Mouse (Mus musculus): ENCODE measurements around the gene Taar7b. TPM values are rescaled to one million over a fixed set of nuclear protein-coding genes. Genes with fewer than 3 reads are reported as not detected.

Gene Taar7b
- polyA plus RNA-seq (2015; fragmentation: Nextera tagmentation; extraction: Ambion mirVana) = not detected in 2 replicates

GRCm38 (mm10) chr10:23999639-24000038 lies at the start of gene Taar7b:
TSS of gene Taar7b (plus strand) at chr10:23999939.
- Histone ChIP-seq H3K4me3 (no peak within 1 kb of the TSS), H3K4me1 (no peaks in the 10 kb centered on the region), H3K9ac (no peak within 1 kb of the TSS), H3K4me2 (no peak within 1 kb of the TSS), H3K27ac (replicated peaks) (no peak within 1 kb of the TSS), H3K36me3 (no peaks in the 10 kb centered on the region), H3K27me3 (replicated peaks) (no peaks in the 10 kb centered on the region), H3K9me3 (no peaks in the 10 kb centered on the region)
- 65% methylated on average over 1 of the region's 1 CpGs for WGBS
- no peak for ATAC-seq (ENCODE audit: extremely low read depth, insufficient number of reproducible peaks, low FRiP score, low TSS enrichment)

GRCm38 (mm10) chr10:23951714-23952113 lies 48.0 kb upstream of the Taar7b start:
- no peak for ATAC-seq (ENCODE audit: extremely low read depth, insufficient number of reproducible peaks, low FRiP score, low TSS enrichment)

GRCm38 (mm10) chr10:23959071-23959470 lies 40.7 kb upstream of the Taar7b start:
- Histone ChIP-seq H3K9ac (no peak overlapping the region), H3K4me2 (no peak overlapping the region), H3K36me3 (no peaks in the 10 kb centered on the region), H3K9me3 (no peaks in the 10 kb centered on the region), H3K27ac (replicated peaks) (no peak overlapping the region), H3K4me3 (no peak overlapping the region), H3K4me1 (peaks cover 20% of the 10 kb centered on the region; the same call in 1 of the 2 replicates), H3K27me3 (replicated peaks) (no peaks in the 10 kb centered on the region)
- ATAC-seq (ENCODE audit: extremely low read depth, insufficient number of reproducible peaks, low FRiP score, low TSS enrichment) = no peak
- 53% methylated on average over 3 of the region's 3 CpGs for WGBS

More at GRCm38 (mm10) chr10:23951714-23952113, 48.0 kb upstream of the Taar7b start:
- Histone ChIP-seq H3K27ac (replicated peaks) (no peak overlapping the region), H3K9me3 (no peaks in the 10 kb centered on the region), H3K4me2 (no peak overlapping the region), H3K4me1 (peaks cover 11% of the 10 kb centered on the region), H3K36me3 (no peaks in the 10 kb centered on the region), H3K9ac (no peak overlapping the region), H3K27me3 (replicated peaks) (no peaks in the 10 kb centered on the region), H3K4me3 (no peak overlapping the region)
- 67% methylated on average over 6 of the region's 6 CpGs for WGBS

- Histone ChIP-seq H3K27ac (replicated peaks) (no peak within 1 kb of the TSS), H3K36me3 (no peaks in the 10 kb centered on the region), H3K9ac (no peak within 1 kb of the TSS), H3K4me2 (no peak within 1 kb of the TSS), H3K4me1 (peaks cover 15% of the 10 kb centered on the region; the same call in 1 of the 2 replicates), H3K9me3 (no peaks in the 10 kb centered on the region), H3K27me3 (replicated peaks) (no peaks in the 10 kb centered on the region), H3K4me3 (no peak within 1 kb of the TSS)
- 88% methylated on average over 13 of the region's 13 CpGs for WGBS
- ATAC-seq (ENCODE audit: extremely low read depth, insufficient number of reproducible peaks, low FRiP score, low TSS enrichment) = no peak
Measured at GRCm38 (mm10) chr10:23960444-23960915, 39.3 kb upstream of the Taar7b start, which contains the start of gene Taar4. TSS of gene Taar4 (plus strand) at chr10:23960494.

GRCm38 (mm10) chr10:23963444-23963843 lies 36.3 kb upstream of the Taar7b start:
- no peak for ATAC-seq (ENCODE audit: extremely low read depth, insufficient number of reproducible peaks, low FRiP score, low TSS enrichment)
- no peaks in the 10 kb centered on the region for H3K36me3 ChIP-seq
- H3K4me3 ChIP-seq = no peak overlapping the region
- no peaks in the 10 kb centered on the region for H3K9me3 ChIP-seq
- WGBS = 34% methylated on average over 3 of the region's 3 CpGs
- no peaks in the 10 kb centered on the region for H3K27me3 ChIP-seq (replicated peaks)
- H3K9ac ChIP-seq = no peak overlapping the region
- peak overlapping the region; percentile 59; the same call in 1 of the 2 replicates for H3K27ac ChIP-seq (replicated peaks)
- no peak overlapping the region for H3K4me2 ChIP-seq
- H3K4me1 ChIP-seq = peaks cover 9% of the 10 kb centered on the region; the same call in 1 of the 2 replicates

GRCm38 (mm10) chr10:23964921-23965610 lies 34.7 kb upstream of the Taar7b start:
- Histone ChIP-seq H3K27ac (replicated peaks) (no peak overlapping the region), H3K36me3 (no peaks in the 10 kb centered on the region), H3K4me3 (no peak overlapping the region), H3K9ac (no peak overlapping the region), H3K4me1 (peaks cover 9% of the 10 kb centered on the region; the same call in 1 of the 2 replicates), H3K9me3 (no peaks in the 10 kb centered on the region), H3K4me2 (no peak overlapping the region), H3K27me3 (replicated peaks) (no peaks in the 10 kb centered on the region)
- WGBS = 76% methylated on average over 6 of the region's 6 CpGs
- ATAC-seq (ENCODE audit: extremely low read depth, insufficient number of reproducible peaks, low FRiP score, low TSS enrichment) = no peak

GRCm38 (mm10) chr10:23970656-23971165 lies 29.0 kb upstream of the Taar7b start, which contains the start of gene Taar5:
TSS of gene Taar5 (plus strand) at chr10:23970706.
- Histone ChIP-seq H3K27ac (replicated peaks) (no peak within 1 kb of the TSS), H3K4me2 (no peak within 1 kb of the TSS), H3K4me1 (peaks cover 3% of the 10 kb centered on the region; the same call in 1 of the 2 replicates), H3K9me3 (no peaks in the 10 kb centered on the region), H3K4me3 (no peak within 1 kb of the TSS), H3K36me3 (no peaks in the 10 kb centered on the region), H3K9ac (no peak within 1 kb of the TSS), H3K27me3 (replicated peaks) (no peaks in the 10 kb centered on the region)
- ATAC-seq (ENCODE audit: extremely low read depth, insufficient number of reproducible peaks, low FRiP score, low TSS enrichment) = no peak
- 79% methylated on average over 11 of the region's 11 CpGs for WGBS

GRCm38 (mm10) chr10:23971256-23971655 lies 28.5 kb upstream of the Taar7b start:
- no peak for ATAC-seq (ENCODE audit: extremely low read depth, insufficient number of reproducible peaks, low FRiP score, low TSS enrichment)
- 72% methylated on average over 5 of the region's 5 CpGs for WGBS
- H3K36me3 ChIP-seq = no peaks in the 10 kb centered on the region
- no peak overlapping the region for H3K4me2 ChIP-seq
- H3K27me3 ChIP-seq (replicated peaks) = no peaks in the 10 kb centered on the region
- H3K27ac ChIP-seq (replicated peaks) = no peak overlapping the region
- no peak overlapping the region for H3K4me3 ChIP-seq
- H3K4me1 ChIP-seq = peaks cover 3% of the 10 kb centered on the region; the same call in 1 of the 2 replicates
- no peak overlapping the region for H3K9ac ChIP-seq
- no peaks in the 10 kb centered on the region for H3K9me3 ChIP-seq

- H3K9ac ChIP-seq = no peak overlapping the region
- no peak overlapping the region for H3K4me3 ChIP-seq
- no peaks in the 10 kb centered on the region for H3K27me3 ChIP-seq (replicated peaks)
- H3K36me3 ChIP-seq = no peaks in the 10 kb centered on the region
- peaks cover 3% of the 10 kb centered on the region; the same call in 1 of the 2 replicates for H3K4me1 ChIP-seq
- no peak overlapping the region for H3K4me2 ChIP-seq
- 49% methylated on average over 4 of the region's 4 CpGs for WGBS
- H3K9me3 ChIP-seq = no peaks in the 10 kb centered on the region
- no peak for ATAC-seq (ENCODE audit: extremely low read depth, insufficient number of reproducible peaks, low FRiP score, low TSS enrichment)
- no peak overlapping the region for H3K27ac ChIP-seq (replicated peaks)
Measured at GRCm38 (mm10) chr10:23977958-23978357, 21.8 kb upstream of the Taar7b start.

- Histone ChIP-seq H3K4me1 (peaks cover 3% of the 10 kb centered on the region; the same call in 1 of the 2 replicates), H3K4me3 (no peak overlapping the region), H3K36me3 (no peaks in the 10 kb centered on the region), H3K27ac (replicated peaks) (no peak overlapping the region), H3K9me3 (no peaks in the 10 kb centered on the region), H3K4me2 (no peak overlapping the region), H3K9ac (no peak overlapping the region), H3K27me3 (replicated peaks) (no peaks in the 10 kb centered on the region)
- no peak for ATAC-seq (ENCODE audit: extremely low read depth, insufficient number of reproducible peaks, low FRiP score, low TSS enrichment)
- 33% methylated on average over 16 of the region's 16 CpGs for WGBS
Measured at GRCm38 (mm10) chr10:23978901-23979705, 20.6 kb upstream of the Taar7b start.

- no peak for ATAC-seq (ENCODE audit: extremely low read depth, insufficient number of reproducible peaks, low FRiP score, low TSS enrichment)
- Histone ChIP-seq H3K4me3 (no peak within 1 kb of the TSS), H3K27me3 (replicated peaks) (no peaks in the 10 kb centered on the region), H3K9ac (no peak within 1 kb of the TSS), H3K27ac (replicated peaks) (no peak within 1 kb of the TSS), H3K36me3 (no peaks in the 10 kb centered on the region), H3K4me1 (no peaks in the 10 kb centered on the region), H3K4me2 (no peak within 1 kb of the TSS), H3K9me3 (no peaks in the 10 kb centered on the region)
- 73% methylated on average over 8 of the region's 8 CpGs for WGBS
Measured at GRCm38 (mm10) chr10:23985546-23985945, 14.2 kb upstream of the Taar7b start, which contains the start of gene Taar6. TSS of gene Taar6 (minus strand) at chr10:23985646.
